Mouse (Mus musculus) cerebellum, adult 2 months (tissue): Measurements from ENCODE around the gene Sat2. TPM values are rescaled to one million over a fixed set of nuclear protein-coding genes. Genes with fewer than 3 reads are reported as not detected.

Experiments used
- DNase-seq, 2 experiments: peaks; one replicate each; pipeline ENCODE4 v3.0.0; 2021
- H3K27ac ChIP-seq: fragments of 200-500 bp; 2 replicates; pipeline ENCODE4 v1.5.1; 2012; ENCODE audit warnings: low read length, control low read depth, inconsistent platforms; ENCODE audit not compliant: insufficient read depth
- H3K27me3 ChIP-seq: fragments of 200-500 bp; 2 replicates; pipeline ENCODE4 v1.6.1; 2012; ENCODE audit warnings: inconsistent platforms, mild to moderate bottlenecking, low read length, moderate library complexity; ENCODE audit not compliant: control insufficient read depth, insufficient read depth
- H3K4me1 ChIP-seq: fragments of 200-500 bp; 2 replicates; pipeline ENCODE4 v1.6.1; 2011; ENCODE audit warnings: low read length; ENCODE audit not compliant: control insufficient read depth, insufficient read depth
- H3K4me3 ChIP-seq: fragments of 200-500 bp; replicated peaks from 2 replicates; pipeline ENCODE3; 2011; ENCODE audit warnings: mild to moderate bottlenecking, low read depth, low read length, control low read depth; ENCODE audit not compliant: insufficient read depth
- CTCF ChIP-seq: fragments of 200-500 bp; IDR thresholded peaks from 2 replicates; pipeline ENCODE4 v1.5.1; 2011; ENCODE audit warnings: low read depth, mild to moderate bottlenecking, control low read depth, low read length, moderate library complexity, borderline replicate concordance; ENCODE audit not compliant: insufficient read depth
- POLR2A ChIP-seq: fragments of 200-500 bp; IDR thresholded peaks from 2 replicates; pipeline ENCODE4 v1.6.1; 2011; ENCODE audit warnings: low read length, control low read depth, borderline replicate concordance; ENCODE audit not compliant: insufficient read depth
- WGBS: fragments of 180-500 bp; shearing (Covaris S2); methylation state at CpG from one replicate; pipeline ENCODE4 v1.1.7; 2018; 5-methylcytosine and 5-hydroxymethylcytosine counted together
- polyA plus RNA-seq: library from polyadenylated mRNA; depleted of rRNA; stranded (reverse); fragments of >200 nt; gene quantifications from 2 replicates; pipeline ENCODE4 v1.2.3, GENCODE M21; 2012

Sat2 gene
- polyA plus RNA-seq, 1 experiment, result 32.4 TPM

DNA sequence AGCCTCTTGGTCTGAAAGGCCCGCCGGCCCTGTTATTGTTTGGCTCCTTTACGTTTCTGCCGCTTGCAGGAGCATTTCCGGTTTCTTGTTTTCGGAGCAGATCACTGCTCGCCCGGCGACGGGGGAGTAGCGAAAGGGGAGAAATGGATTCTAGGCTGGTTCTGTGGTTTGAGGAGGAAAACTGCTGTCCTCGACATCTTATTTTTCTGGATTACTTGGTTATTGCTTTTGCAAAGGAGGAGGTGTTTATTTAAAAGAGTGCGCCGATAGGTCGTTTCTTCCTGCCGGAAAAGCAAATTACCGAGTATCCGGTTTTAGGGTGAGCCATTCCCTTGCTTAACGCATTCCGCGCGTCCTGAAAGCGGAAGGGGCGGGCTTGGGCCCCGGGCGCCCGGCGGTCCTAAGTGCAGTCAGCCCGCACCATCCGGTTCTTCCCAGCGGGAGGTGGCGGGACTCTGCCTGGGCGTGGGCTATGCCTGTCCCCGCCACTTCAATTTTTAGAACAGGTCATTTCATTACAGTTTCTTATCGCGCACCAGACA is 40.6 kb upstream of the Sat2 start:
- peak; percentile 34; the same call in 1 of the 2 replicates for TF ChIP-seq POLR2A
- TF ChIP-seq CTCF, result no peak
- Histone ChIP-seq H3K4me1 (peaks cover 5% of the 10 kb centered on the region), H3K27me3 (no peaks in the 10 kb centered on the region), H3K27ac (peak overlapping the region; percentile 97), H3K4me3 (peak overlapping the region; percentile 91)
- DNase-seq, result peak; percentile 93 to 96
- WGBS, result under 1% methylated on average over 36 of the region's 36 CpGs

DNA sequence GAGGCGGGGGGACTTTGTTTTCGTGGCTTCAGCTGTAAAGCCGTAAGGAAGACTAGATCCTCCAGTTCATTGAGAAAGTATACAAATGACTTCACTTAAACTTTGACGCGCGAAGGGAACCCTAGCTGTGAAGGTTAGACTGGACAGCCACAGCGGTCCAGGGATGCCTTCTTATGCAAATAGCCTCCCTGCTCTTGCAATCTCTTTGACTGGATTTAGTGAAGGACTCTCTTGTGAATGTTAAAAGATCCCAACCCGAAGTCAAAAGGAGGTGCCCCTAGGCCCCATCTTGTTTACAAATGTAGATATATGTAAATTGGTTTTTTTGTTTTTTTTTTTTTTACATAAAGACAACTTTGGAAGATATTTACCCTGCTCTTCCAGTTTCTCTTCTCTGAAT is 40.0 kb upstream of the Sat2 start:
- Histone ChIP-seq H3K27ac (peak overlapping the region; percentile 32; the same call in 1 of the 2 replicates), H3K4me3 (peak overlapping the region; percentile 91), H3K27me3 (no peaks in the 10 kb centered on the region), H3K4me1 (peaks cover 4% of the 10 kb centered on the region)
- under 1% methylated on average over 8 of the region's 8 CpGs for WGBS
- no peak for DNase-seq
- no peak for TF ChIP-seq CTCF
- no peak for TF ChIP-seq POLR2A

DNA sequence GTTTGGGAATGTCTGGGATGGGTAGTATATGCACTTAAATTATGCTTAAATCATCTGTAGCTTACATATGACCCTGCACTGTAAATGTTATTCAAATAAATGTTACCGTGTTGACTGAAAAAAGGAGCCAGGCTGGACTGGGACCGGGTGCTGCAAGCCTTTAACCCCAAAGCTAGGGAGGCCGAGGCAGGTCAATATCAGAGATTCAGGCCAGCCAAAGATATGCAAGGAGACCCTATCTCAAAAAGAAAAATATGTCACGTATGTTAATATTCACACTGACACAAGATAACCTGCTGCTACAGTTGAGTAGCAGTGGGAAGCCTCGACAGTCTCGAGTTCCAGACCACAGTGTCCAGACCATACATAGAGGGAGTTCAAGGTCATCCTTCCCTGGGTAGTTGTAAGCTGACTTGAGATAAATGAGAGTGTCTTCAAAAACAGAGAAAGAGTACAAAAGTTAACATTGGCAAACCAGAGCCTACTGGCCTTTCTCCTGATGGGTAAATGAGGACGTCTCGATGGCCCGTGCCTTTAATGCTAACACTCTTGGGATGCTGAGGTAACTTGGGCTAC is 39.5 kb upstream of the Sat2 start:
- TF ChIP-seq POLR2A (no peak), CTCF (no peak)
- no peak for DNase-seq
- H3K27me3 ChIP-seq, result no peaks in the 10 kb centered on the region
- H3K4me3 ChIP-seq, result no peak overlapping the region
- H3K4me1 ChIP-seq, result no peaks in the 10 kb centered on the region; the same call in 1 of the 2 replicates
- WGBS, result 47% methylated on average over 9 of the region's 9 CpGs
- no peak overlapping the region for H3K27ac ChIP-seq

DNA sequence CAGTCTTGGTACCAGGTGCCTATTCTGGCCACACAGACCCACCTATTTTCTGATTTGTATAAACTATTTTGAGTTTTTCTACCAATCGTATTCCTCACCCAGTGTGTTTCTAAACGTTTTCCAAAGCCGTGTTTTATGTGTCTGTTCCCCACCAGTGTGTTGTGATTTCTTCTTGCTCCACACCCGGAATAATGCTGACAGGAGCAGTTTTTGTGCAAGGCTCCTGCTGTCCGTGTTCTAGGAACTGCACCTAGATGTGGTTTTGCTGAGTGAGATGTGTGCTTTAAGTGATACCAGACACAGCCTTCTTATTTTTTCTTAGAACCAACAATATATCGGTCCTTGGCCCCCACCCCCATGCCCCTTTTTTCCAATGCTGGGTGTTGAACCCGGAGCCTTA is 37.8 kb upstream of the Sat2 start:
- no peaks in the 10 kb centered on the region; the same call in 1 of the 2 replicates for H3K4me1 ChIP-seq
- WGBS, result 82% methylated on average over 7 of the region's 7 CpGs

DNA sequence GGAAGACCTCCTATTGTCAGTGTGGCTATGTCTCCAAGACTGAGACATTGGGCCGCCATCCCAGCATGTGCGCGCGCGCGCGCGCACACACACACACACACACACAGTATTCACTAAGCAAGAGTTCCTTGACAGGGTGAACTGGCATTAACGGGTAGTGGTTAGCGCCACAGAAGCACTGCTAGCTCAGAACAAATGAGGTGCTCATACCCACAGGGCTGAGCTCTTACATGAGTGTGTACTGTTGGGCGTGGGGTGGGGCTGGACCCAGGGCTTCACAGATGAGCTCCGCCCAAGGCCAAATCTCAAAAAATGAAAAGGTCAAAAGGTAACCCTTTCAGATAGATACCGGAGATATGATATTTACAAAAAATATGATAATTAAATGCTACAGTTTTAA is 36.9 kb upstream of the Sat2 start:
- no peak overlapping the region for H3K27ac ChIP-seq
- no peak for TF ChIP-seq POLR2A
- TF ChIP-seq CTCF, result no peak
- WGBS, result 91% methylated on average over 13 of the region's 13 CpGs
- no peak overlapping the region for H3K4me3 ChIP-seq
- no peaks in the 10 kb centered on the region for H3K27me3 ChIP-seq
- H3K4me1 ChIP-seq, result no peaks in the 10 kb centered on the region; the same call in 1 of the 2 replicates
- DNase-seq, result no peak

More for the DNA sequence above, 37.8 kb upstream of the Sat2 start:
- Histone ChIP-seq H3K4me3 (no peak overlapping the region), H3K27me3 (no peaks in the 10 kb centered on the region), H3K27ac (no peak overlapping the region)
- no peak for TF ChIP-seq POLR2A
- TF ChIP-seq CTCF, result no peak
- no peak for DNase-seq

DNA sequence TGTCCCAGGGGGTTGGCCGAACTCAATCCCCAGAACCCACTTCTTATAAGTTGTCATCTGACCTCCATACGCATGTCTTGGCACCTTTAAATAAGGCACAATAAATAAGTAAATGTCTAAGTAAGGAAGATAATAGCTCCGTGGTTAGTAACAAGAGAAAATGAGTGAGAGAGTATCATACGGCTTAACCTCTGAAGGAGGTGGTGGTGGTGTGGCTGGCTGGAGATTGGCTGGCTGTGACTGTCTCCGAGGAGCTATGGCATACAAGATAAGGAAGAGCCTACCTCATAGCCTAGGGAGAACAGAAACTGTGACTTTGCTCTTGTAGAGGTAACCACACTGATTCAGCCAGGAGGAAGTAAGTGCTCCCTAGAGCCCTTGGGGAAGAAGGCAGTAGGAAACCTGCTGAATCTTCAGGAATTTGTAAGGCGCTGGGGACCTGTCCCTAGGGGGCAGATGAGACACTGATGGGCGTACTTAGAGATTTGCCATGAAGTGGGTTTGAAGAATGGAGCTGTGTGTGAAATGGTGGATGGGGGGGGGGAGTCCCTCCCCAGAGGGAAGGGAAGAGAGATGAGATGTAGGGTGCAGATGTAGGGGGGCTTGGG is 36.0 kb upstream of the Sat2 start:
- Histone ChIP-seq H3K4me1 (no peaks in the 10 kb centered on the region; the same call in 1 of the 2 replicates), H3K27ac (no peak overlapping the region), H3K4me3 (no peak overlapping the region), H3K27me3 (no peaks in the 10 kb centered on the region)
- 78% methylated on average over 7 of the region's 7 CpGs for WGBS
- DNase-seq, result no peak
- no peak for TF ChIP-seq POLR2A

DNA sequence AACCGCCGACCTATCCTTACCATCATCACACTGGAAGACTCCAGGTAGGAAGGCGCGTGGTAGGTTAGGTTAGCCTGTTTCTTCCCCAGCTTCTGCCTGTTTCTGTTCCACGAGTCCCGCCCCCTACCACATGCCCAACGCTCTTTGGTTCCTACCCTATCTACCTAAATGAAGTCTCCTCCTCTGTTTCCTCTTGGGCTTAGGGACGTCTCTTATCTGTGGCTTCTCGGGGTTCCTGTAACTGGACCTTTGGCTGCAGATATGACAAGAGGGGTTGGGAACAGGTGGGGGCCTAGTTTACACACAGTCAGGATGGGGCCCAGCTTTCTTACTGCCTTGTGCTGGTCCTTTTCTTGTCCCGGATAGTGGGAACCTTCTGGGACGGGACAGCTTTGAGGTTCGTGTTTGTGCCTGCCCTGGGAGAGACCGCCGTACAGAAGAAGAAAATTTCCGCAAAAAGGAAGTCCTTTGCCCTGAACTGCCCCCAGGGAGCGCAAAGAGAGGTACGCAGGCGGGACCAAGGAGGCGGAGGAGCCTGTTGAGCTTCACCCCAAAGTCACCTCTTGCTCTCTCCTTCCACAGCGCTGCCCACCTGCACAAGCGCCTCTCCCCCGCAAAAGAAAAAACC is 32.5 kb upstream of the Sat2 start:
- 93% methylated on average over 22 of the region's 22 CpGs for WGBS
- H3K27ac ChIP-seq, result no peak overlapping the region
- H3K4me3 ChIP-seq, result no peak overlapping the region
- TF ChIP-seq POLR2A, result no peak
- TF ChIP-seq CTCF, result no peak
- H3K27me3 ChIP-seq, result no peaks in the 10 kb centered on the region
- DNase-seq, result no peak
- H3K4me1 ChIP-seq, result no peaks in the 10 kb centered on the region; the same call in 1 of the 2 replicates

DNA sequence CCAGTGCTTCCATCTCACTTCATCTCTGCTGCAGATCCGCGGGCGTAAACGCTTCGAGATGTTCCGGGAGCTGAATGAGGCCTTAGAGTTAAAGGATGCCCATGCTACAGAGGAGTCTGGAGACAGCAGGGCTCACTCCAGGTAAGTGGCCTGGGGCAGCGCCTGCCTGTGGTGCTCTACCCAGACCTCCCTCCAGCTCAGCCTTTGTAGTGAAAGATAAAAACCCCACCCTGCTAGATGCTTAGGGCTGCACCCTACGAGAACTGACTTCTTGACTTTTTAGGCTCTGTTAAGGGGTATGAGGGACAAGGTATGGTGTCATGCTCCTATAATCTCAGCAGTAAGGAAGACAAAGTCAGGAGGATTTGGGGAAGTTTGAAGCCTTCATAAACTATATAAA is 31.2 kb upstream of the Sat2 start:
- DNase-seq, result no peak
- WGBS, result 94% methylated on average over 8 of the region's 8 CpGs
- Histone ChIP-seq H3K4me3 (no peak overlapping the region), H3K4me1 (no peaks in the 10 kb centered on the region; the same call in 1 of the 2 replicates), H3K27ac (no peak overlapping the region), H3K27me3 (no peaks in the 10 kb centered on the region)
- no peak for TF ChIP-seq POLR2A
